In genomic region chr2:13229686-13230085, GRCm38 (mm10) we compare ENCODE assay signal across 14 mouse cellular contexts.
"Had no signal": no experiment of that assay in that cellular context is flagged by ENCODE, and none has a peak within 500 bp of the region (broad histone marks: within the 10 kb centered on the region; RNA-seq: fewer than 3 reads in every experiment).

No protein-coding gene starts in this region.

- H3K4me2 ChIP-seq: liver, embryonic 13.5 days; lung, embryonic 15.5 days; neural tube, embryonic 12.5 days had no signal

- H3K4me1 ChIP-seq: lung, embryonic 15.5 days had no signal

- H3K9ac ChIP-seq: liver, embryonic 13.5 days; liver, postnatal 0 days; lung, embryonic 15.5 days; neural tube, embryonic 12.5 days had no signal

- H3K27ac ChIP-seq: kidney, postnatal 0 days; liver, embryonic 13.5 days; lung, embryonic 15.5 days; midbrain, embryonic 10.5 days; neural tube, embryonic 12.5 days; stomach, postnatal 0 days had no signal

- H3K36me3 ChIP-seq: liver, embryonic 13.5 days; lung, embryonic 15.5 days; midbrain, embryonic 10.5 days; neural tube, embryonic 12.5 days had no signal

- H3K9me3 ChIP-seq: liver, embryonic 13.5 days; lung, embryonic 15.5 days; midbrain, embryonic 10.5 days; neural tube, embryonic 12.5 days had no signal

- ATAC-seq: liver, postnatal 0 days had no signal

- H3K27me3 ChIP-seq: liver, embryonic 13.5 days; lung, embryonic 15.5 days; neural tube, embryonic 12.5 days had no signal

- DNase-seq: kidney, adult 9 months; kidney, postnatal 36 days; layer of hippocampus, adult 9-11 months; left cerebral cortex, postnatal 4 days; liver, embryonic 13.5 days; liver, postnatal 0 days; lung, postnatal 14 days; midbrain, embryonic 14.5 days; thymus, postnatal 4 days had no signal

- H3K4me3 ChIP-seq: liver, embryonic 13.5 days; lung, embryonic 15.5 days; midbrain, embryonic 10.5 days; neural tube, embryonic 12.5 days had no signal
